Mouse (Mus musculus) forebrain, embryonic 16.5 days (tissue): Measurements from ENCODE around the gene 2900011O08Rik. TPM values are rescaled to one million over a fixed set of nuclear protein-coding genes. Genes with fewer than 3 reads are reported as not detected.

Experiments used
- ATAC-seq: fragments of 200-750 bp; cut with Nextera tagmentation; 2 replicates; pipeline ENCODE4 v1.8.0; 2017; ENCODE audit warnings: mild to moderate bottlenecking, moderate library complexity
- H3K27ac ChIP-seq: fragments of 300-500 bp; sonication (generic); 2 replicates; pipeline ENCODE4 v1.5.1; 2014; ENCODE audit warnings: low read length, control low read depth
- H3K27me3 ChIP-seq: fragments of 300-500 bp; sonication (generic); replicated peaks from 2 replicates; pipeline ENCODE4 v1.6.1; 2014; ENCODE audit warnings: low read length; ENCODE audit not compliant: control insufficient read depth, insufficient read depth
- H3K36me3 ChIP-seq: fragments of 300-500 bp; sonication (generic); 2 replicates; pipeline ENCODE4 v1.6.1; 2014; ENCODE audit not compliant: control insufficient read depth, insufficient read depth
- H3K4me1 ChIP-seq: fragments of 300-500 bp; sonication (generic); replicated peaks from 2 replicates; pipeline ENCODE4 v1.6.1; 2014; ENCODE audit warnings: low read length; ENCODE audit not compliant: control insufficient read depth, insufficient read depth
- H3K4me2 ChIP-seq: fragments of 300-500 bp; sonication (generic); 2 replicates; pipeline ENCODE4 v1.6.1; 2014; ENCODE audit warnings: mild to moderate bottlenecking, low read length, control low read depth
- H3K4me3 ChIP-seq: fragments of 300-500 bp; sonication (generic); replicated peaks from 2 replicates; pipeline ENCODE4 v1.5.1; 2014; ENCODE audit warnings: mild to moderate bottlenecking, low read length, control low read depth
- H3K9ac ChIP-seq: fragments of 300-500 bp; sonication (generic); replicated peaks from 2 replicates; pipeline ENCODE4 v1.6.1; 2014; ENCODE audit warnings: low read depth, low read length, control low read depth
- H3K9me3 ChIP-seq: fragments of 300-500 bp; sonication (generic); 2 replicates; pipeline ENCODE4 v1.6.1; 2016; ENCODE audit warnings: low read length; ENCODE audit not compliant: control insufficient read depth
- whole genome bisulfite sequencing: fragments of 180-500 bp; shearing (Covaris S2); extraction: QIAGEN DNeasy Blood & Tissue Kit; methylation state at CpG from one replicate; pipeline ENCODE4 v1.1.7; 2014; 5-methylcytosine and 5-hydroxymethylcytosine counted together
- polyA plus RNA-seq: library from polyadenylated mRNA; unstranded; fragments of >200 nt; fragmentation: Nextera tagmentation; extraction: Ambion mirVana; gene quantifications from 2 replicates; pipeline ENCODE4 v1.2.1, GENCODE M21; 2015

The 2900011O08Rik gene
- polyA plus RNA-seq, 1 experiment from 2014 or later = 163 TPM

DNA sequence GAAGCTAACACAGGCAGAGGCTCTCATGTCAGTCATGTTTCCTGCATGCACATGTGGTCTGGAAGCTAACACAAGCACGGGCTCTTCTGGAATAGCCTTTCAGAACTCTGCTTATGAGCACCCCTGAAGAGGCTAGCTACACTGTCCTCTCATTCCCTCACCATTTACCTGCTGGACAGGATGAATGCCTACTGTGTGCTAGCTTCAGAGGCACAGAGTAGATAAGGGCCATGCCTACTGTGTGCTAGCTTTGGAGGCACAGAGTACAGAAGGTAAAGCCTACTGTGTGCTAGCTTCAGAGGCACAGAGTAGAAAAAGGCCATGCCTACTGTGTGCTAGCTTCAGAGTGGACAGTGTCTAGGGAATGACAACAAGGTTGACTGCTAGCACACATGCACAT is 8.1 kb downstream of the 2900011O08Rik start:
- H3K9ac ChIP-seq = no peak overlapping the region
- no peaks in the 10 kb centered on the region for H3K27me3 ChIP-seq
- H3K27ac ChIP-seq = no peak overlapping the region
- H3K4me2 ChIP-seq = no peak overlapping the region
- no peak overlapping the region for H3K4me3 ChIP-seq
- no peaks in the 10 kb centered on the region for H3K4me1 ChIP-seq
- H3K36me3 ChIP-seq = no peaks in the 10 kb centered on the region
- no peaks in the 10 kb centered on the region for H3K9me3 ChIP-seq
- no peak for ATAC-seq
- WGBS = 87% methylated on average over 1 of the region's 1 CpGs

DNA sequence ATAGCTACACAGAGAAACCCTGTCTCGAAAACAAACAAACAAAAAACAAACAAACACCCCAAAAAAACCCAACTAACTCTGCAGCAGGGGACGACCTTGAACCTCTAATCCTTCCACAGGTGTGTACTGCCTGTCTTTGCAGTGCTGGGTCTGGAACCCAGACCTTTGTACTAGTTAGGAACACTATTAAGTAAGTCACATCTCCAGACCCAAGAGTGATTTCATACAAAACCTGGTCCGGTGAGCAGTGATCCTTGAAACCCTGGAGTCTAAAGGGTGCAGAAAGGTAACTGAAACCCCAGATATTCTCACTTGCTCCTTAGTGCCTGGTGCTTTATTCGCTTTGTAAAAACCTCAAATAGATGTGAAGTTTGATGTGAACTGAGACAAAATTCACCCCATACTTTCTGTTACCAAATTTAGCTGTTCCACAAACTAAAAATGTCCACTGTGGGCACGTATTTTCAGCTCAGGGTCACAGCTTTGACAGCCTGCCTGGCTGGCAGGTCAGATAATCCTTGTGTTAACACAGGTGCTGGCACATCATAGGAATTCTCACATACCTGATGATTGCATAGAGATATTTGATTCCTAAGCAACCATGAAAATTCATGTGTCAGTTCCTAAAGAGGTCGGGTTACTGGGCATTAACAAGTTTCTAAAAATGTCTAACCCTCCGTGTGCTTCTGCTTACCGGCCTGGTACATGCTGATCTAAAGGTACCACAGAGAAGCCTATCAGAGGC is 17.2 kb downstream of the 2900011O08Rik start:
- no peak overlapping the region for H3K4me2 ChIP-seq
- WGBS = 68% methylated on average over 8 of the region's 8 CpGs
- no peaks in the 10 kb centered on the region for H3K9me3 ChIP-seq

DNA sequence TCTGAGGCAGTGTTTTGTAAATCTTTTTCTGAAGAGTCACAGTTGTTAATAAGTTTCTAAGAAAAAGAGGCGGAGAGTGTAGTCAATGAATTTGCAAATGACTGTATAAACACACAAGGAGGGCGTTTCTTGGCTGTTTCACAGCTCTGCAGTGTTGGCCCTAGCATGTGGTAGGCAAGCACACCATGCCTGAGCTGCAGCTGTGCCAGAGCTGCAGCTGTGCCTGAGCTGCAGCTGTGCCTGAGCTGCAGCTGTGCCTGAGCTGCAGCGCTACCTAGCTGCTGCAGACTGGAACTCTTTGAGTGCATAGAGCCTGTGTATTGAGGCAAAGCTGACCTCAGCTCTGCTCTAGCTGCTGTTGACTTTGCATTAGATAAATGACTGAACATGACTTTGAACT is 17.8 kb downstream of the 2900011O08Rik start:
- no peaks in the 10 kb centered on the region for H3K4me1 ChIP-seq
- no peaks in the 10 kb centered on the region for H3K27me3 ChIP-seq
- WGBS = 21% methylated on average over 3 of the region's 3 CpGs
- no peaks in the 10 kb centered on the region for H3K9me3 ChIP-seq
- ATAC-seq = peak; percentile 72; the same call in 1 of the 2 replicates
- H3K4me3 ChIP-seq = no peak overlapping the region
- H3K9ac ChIP-seq = no peak overlapping the region
- H3K4me2 ChIP-seq = no peak overlapping the region
- no peak overlapping the region for H3K27ac ChIP-seq
- no peaks in the 10 kb centered on the region for H3K36me3 ChIP-seq

More for the DNA sequence above, 17.2 kb downstream of the 2900011O08Rik start:
- Histone ChIP-seq H3K4me3 (no peak overlapping the region), H3K36me3 (no peaks in the 10 kb centered on the region), H3K9ac (no peak overlapping the region), H3K27me3 (no peaks in the 10 kb centered on the region), H3K4me1 (no peaks in the 10 kb centered on the region), H3K27ac (no peak overlapping the region)
- ATAC-seq = no peak

DNA sequence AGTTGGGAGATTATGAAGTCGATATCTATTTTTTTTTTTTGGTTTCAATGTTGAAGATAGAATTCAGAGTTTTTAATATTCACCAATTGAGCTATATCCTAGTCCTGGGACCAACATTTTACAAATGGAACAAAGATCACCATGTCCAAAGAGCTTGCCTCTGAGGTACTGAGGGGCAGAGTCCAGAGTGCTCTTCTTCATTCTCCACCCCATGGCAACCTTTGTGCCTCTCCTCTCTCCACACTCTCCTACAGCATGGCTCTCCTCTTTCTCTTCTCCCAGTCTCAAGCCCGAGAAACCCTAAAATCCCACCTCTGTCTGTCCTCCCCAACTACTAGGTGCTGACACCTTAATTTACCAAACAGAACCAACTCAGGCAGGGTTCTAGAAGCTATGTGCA is 18.3 kb downstream of the 2900011O08Rik start:
- 97% methylated on average over 2 of the region's 2 CpGs for WGBS
- H3K4me3 ChIP-seq = no peak overlapping the region
- no peak overlapping the region for H3K9ac ChIP-seq
- no peaks in the 10 kb centered on the region for H3K9me3 ChIP-seq
- no peaks in the 10 kb centered on the region for H3K27me3 ChIP-seq
- H3K27ac ChIP-seq = no peak overlapping the region
- no peaks in the 10 kb centered on the region for H3K4me1 ChIP-seq
- no peak for ATAC-seq
- no peaks in the 10 kb centered on the region for H3K36me3 ChIP-seq
- H3K4me2 ChIP-seq = no peak overlapping the region

DNA sequence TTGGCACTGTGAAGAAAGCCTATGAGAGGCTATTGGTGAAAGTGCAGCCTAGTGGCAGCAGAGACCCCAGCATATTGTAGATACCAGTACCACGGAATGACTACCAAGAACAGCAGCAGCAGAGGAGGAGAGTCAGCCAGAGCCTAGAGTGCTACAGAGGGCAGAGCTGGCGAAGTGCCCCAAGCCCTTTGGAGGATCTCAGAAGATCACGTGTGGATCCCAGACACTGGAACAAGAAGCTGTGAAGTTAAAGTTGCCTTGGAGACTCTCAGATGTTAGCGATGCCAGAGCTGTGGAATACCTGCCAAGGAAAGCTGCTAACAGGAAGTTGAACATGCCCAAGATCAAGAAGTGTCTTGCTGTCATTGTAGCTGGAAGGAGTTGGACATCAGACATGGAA is 18.9 kb downstream of the 2900011O08Rik start:
- Histone ChIP-seq H3K4me1 (no peaks in the 10 kb centered on the region), H3K9ac (no peak overlapping the region), H3K27me3 (no peaks in the 10 kb centered on the region), H3K4me2 (no peak overlapping the region), H3K9me3 (no peaks in the 10 kb centered on the region), H3K27ac (no peak overlapping the region), H3K4me3 (no peak overlapping the region), H3K36me3 (no peaks in the 10 kb centered on the region)
- WGBS = 79% methylated on average over 4 of the region's 4 CpGs
- ATAC-seq = no peak

DNA sequence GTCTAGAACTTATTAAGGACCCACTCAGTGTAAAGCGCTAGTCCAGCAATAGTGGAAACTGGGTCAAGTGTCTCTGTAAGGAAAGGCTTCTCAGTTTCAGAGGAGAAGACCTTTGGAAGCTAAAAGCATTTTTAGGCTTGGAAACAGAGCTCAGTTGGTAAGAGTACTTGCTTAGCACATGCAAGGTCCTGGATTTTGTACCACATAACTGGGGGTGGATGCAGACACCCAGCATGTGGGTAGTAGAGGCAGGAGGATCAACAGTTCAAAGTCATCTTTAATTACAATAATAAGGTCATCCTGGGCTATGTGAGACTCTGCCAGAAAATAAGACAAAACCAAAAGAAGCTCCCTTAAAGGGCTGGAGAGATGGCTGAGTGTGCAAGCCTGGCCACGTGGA is 21.7 kb downstream of the 2900011O08Rik start:
- H3K4me3 ChIP-seq = no peak overlapping the region
- no peak overlapping the region for H3K4me2 ChIP-seq
- H3K4me1 ChIP-seq = no peaks in the 10 kb centered on the region
- no peak overlapping the region for H3K9ac ChIP-seq
- 83% methylated on average over 2 of the region's 2 CpGs for WGBS
- no peak overlapping the region for H3K27ac ChIP-seq
- no peak for ATAC-seq
- no peaks in the 10 kb centered on the region for H3K36me3 ChIP-seq
- H3K9me3 ChIP-seq = no peaks in the 10 kb centered on the region
- no peaks in the 10 kb centered on the region for H3K27me3 ChIP-seq

DNA sequence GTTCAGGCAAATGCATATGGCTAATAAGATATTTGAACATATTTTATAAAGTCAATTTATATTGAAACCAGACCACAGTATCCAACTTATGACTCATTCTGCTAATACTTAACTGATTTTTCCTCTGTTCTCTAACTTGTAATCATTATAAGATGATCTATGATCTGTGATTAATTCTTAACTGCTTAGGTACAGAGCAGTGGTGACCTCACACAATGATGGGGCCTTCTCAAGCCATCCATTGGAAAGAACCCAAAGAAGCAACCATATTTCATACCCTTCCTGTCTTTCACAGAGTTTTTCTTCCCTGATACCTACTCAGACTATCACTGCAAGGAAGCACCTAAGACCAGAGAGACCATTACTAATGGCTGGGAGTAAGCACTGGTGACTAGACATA is 22.3 kb downstream of the 2900011O08Rik start:
- H3K36me3 ChIP-seq = no peaks in the 10 kb centered on the region
- no peaks in the 10 kb centered on the region for H3K9me3 ChIP-seq
- H3K27ac ChIP-seq = no peak overlapping the region
- H3K4me3 ChIP-seq = no peak overlapping the region
- no peak for ATAC-seq
- no peak overlapping the region for H3K9ac ChIP-seq
- no peaks in the 10 kb centered on the region for H3K27me3 ChIP-seq
- no peak overlapping the region for H3K4me2 ChIP-seq
- no peaks in the 10 kb centered on the region for H3K4me1 ChIP-seq

DNA sequence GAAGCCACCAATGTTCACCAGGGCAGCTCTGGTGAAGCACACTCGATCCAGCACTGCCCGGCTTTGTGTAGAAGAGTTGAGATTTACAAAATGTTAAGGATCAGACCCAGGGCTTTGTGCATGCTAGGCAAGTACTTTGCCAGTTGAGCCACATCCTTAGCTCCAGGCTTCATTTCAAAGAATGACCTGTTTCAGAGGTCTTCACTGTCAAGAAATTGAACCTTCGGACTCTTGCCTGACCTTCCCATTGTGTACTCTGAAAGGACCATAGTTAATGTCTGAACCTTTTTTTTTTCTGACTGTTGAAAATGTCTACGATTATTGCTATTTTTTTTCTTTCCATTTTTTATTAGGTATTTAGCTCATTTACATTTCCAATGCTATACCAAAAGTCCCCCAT is 23.6 kb downstream of the 2900011O08Rik start:
- no peak for ATAC-seq
- H3K36me3 ChIP-seq = no peaks in the 10 kb centered on the region
- H3K9me3 ChIP-seq = no peaks in the 10 kb centered on the region
- no peak overlapping the region for H3K4me3 ChIP-seq
- H3K27me3 ChIP-seq = no peaks in the 10 kb centered on the region
- no peak overlapping the region for H3K27ac ChIP-seq
- no peak overlapping the region for H3K9ac ChIP-seq
- 91% methylated on average over 4 of the region's 4 CpGs for WGBS
- no peaks in the 10 kb centered on the region for H3K4me1 ChIP-seq
- no peak overlapping the region for H3K4me2 ChIP-seq

DNA sequence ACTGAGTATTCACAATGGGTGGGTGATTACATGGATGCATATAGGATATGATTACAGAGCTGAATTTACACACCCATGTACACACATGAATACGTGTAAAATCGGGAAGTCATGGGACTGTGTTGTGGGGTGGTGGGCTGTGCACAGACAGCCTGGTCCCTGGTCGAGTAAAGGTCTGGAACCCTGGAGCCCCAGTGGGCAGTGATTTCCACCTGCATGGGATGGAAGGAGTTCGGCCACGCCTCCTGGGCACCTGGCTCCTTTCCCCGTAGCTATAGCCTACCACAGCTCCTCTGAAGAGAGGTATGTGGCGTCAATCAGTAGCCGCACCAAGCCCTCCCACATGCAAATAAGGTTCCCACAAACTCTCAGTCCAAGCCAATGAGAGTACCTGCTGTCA is 30.9 kb downstream of the 2900011O08Rik start:
- Histone ChIP-seq H3K27me3 (no peaks in the 10 kb centered on the region), H3K4me1 (no peaks in the 10 kb centered on the region), H3K9ac (no peak overlapping the region), H3K4me3 (no peak overlapping the region), H3K4me2 (no peak overlapping the region), H3K9me3 (no peaks in the 10 kb centered on the region), H3K27ac (no peak overlapping the region), H3K36me3 (no peaks in the 10 kb centered on the region; the same call in 1 of the 2 replicates)
- WGBS = 88% methylated on average over 8 of the region's 8 CpGs
- ATAC-seq = no peak
